Mouse (Mus musculus) layer of hippocampus, adult 2 months (tissue): ENCODE data around the gene Ubp1. TPM values are rescaled to one million over a fixed set of nuclear protein-coding genes. Genes with fewer than 3 reads are reported as not detected.
A peak's percentile ranks its signal among the peaks of the same experiment; 100 is the strongest.
"Not testable (repeated sequence)": the region's sequence is repeated elsewhere in the genome, so short reads cannot be mapped to it uniquely, and the experiment has no call there.

Experiments used
- DNase-seq, 2 experiments: peaks; one replicate each; pipeline ENCODE4 v3.0.0; 2022; ENCODE audit warnings: low spot score in 2 of 2
- H3K27ac ChIP-seq: fragments of 200-600 bp; 2 replicates; pipeline ENCODE4 v1.8.1; 2022
- H3K4me3 ChIP-seq: fragments of 200-600 bp; 2 replicates; pipeline ENCODE4 v1.8.1; 2022; ENCODE audit warnings: mild to moderate bottlenecking
- CTCF ChIP-seq: fragments of 200-600 bp; conservative IDR thresholded peaks from 2 replicates; pipeline ENCODE4 v1.8.1; 2022; ENCODE audit warnings: antibody characterized with exemption, mild to moderate bottlenecking, moderate library complexity
- long read RNA-seq, 2 experiments: library from polyadenylated mRNA; stranded (forward); transcript quantifications; one replicate each; pipeline ENCODE4 v2.0.0; 2021; ENCODE audit warnings: borderline mapping rate in 2 of 2
- total RNA-seq, 2 experiments: library from RNA; stranded (reverse); gene quantifications; 2 replicates each; pipeline ENCODE4 v1.2.3; 2021

Gene Ubp1
- 10 to 100 TPM; 77.0 to 91.3 TPM for total RNA-seq
- long read RNA-seq, experiment 1, transcript Ubp1-206 (16 exons, 1,623 nt), result major isoform, 5 of 28 reads
- long read RNA-seq, experiment 1, partial matches to known transcripts, result 5 of 28 reads
- long read RNA-seq, experiment 1, other reads (novel, unspliced or antisense), result 14 of 28 reads
- long read RNA-seq, experiment 2, transcript Ubp1-202 (17 exons, 3,850 nt), result major isoform, 5 of 33 reads
- long read RNA-seq, experiment 2, partial matches to known transcripts, result 4 of 33 reads
- long read RNA-seq, experiment 2, other reads (novel, unspliced or antisense), result 18 of 33 reads

DNA sequence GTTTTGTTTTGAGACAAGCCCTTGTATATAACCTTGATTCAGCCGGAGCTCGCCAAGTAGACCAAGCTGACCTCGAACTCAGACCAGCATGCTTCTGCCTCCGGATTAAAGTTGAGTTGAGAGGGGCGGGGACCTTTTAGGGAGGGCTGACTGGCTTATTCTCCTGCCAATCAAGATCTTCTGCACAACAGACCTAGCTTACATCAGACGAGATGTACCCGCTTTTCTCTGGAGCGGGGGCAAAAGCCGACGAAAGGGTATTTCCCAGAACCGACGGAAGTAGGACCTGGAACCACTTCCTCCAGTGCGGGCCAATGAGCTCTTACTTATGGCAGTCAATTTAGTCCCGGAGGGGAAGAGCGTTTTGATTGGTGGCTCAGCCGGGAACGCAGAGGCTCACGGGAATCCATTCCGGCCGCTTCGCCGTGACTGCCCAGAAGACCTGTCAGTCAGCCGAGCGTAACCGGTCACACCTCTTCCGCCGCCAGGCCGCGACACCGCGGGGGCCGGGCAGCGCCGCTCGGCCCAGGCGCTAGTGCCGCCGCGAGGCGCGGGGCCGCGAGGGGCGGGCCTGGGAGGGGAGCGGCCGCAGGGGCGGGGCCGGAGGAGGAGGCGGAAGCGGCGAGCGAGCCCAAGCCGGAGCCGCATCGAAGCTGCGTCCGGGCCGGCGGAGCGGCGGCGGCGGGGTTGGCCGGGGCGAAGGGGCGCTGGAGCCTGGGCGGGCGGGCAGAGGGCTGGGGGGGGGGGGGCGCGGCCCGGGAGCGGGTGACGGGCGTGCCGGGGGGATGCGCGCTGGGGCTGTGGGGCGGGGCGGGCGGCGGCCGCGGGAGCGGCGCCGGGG is at the start of gene Ubp1:
Gene Ubp1 (plus strand): TSS at position 401 of the 841 bp plus-strand sequence.
- Histone ChIP-seq H3K4me3 (peak within 1 kb of the TSS; percentile 70), H3K27ac (peak within 1 kb of the TSS; percentile 94)
- DNase-seq, result peak; percentile 93 to 98
- TF ChIP-seq CTCF, result no peak

DNA sequence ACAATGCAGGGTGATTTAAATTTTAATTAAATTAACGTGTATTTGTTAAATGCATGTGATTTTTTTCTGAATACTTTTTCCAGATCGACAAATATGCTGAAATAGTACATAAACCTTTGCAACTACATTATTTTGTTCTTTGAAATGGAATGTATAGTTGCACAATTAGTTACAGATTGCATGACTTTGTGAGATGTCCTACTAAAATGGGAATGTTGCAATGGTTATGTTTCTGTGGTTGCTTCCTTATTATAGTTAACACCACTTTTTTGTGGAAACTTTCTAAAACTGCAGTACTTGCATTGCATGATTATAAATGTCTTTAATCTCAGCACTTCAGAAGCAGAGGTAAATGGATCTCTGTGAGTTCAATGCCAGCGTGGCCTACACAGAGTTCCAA is 35.8 kb upstream of the Ubp1 start:
- Histone ChIP-seq H3K4me3 (no peak overlapping the region), H3K27ac (no peak overlapping the region)
- no peak for DNase-seq
- TF ChIP-seq CTCF, result no peak

DNA sequence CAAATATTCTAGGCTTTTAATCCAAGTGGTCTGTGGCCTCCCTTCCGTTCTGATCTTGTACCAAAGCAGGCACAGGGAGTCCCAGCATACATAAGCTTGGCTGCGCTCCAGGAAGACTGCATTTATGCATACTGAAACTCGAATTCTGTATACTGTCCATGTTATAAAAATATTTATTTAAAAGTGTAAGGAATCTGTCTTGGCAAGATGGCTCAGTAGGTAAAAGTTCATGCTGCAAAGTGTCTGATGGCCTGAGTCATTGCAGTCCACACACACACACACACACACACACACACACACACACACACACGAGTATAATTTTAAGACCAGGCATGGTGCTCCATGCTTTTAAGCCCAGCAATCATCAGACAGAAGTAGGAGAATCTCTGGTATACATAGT is 27.6 kb upstream of the Ubp1 start:
- Histone ChIP-seq H3K4me3 (no peak overlapping the region), H3K27ac (no peak overlapping the region)
- TF ChIP-seq CTCF, result no peak
- DNase-seq, result no peak

DNA sequence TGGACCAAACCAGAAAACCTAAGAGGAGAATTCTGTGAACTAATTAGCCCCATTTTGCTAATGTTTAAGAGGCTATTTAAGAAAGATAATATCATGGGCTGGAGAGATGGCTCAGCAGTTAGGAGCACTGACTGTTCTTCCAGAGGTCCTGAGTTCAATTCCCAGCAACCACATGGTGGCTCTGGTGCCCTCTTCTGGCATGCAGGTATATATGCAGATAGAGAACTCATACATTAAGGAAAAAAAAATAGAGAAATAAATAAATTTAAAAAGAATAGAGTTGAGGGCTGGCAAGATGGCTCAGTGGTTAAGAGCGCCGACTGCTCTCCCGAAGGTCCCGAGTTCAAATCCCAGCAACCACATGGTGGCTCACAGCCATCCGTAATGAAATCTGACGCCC is 26.4 kb upstream of the Ubp1 start:
- not testable (repeated sequence) for H3K27ac ChIP-seq, H3K4me3 ChIP-seq, DNase-seq
- TF ChIP-seq CTCF, result peak; percentile 70

DNA sequence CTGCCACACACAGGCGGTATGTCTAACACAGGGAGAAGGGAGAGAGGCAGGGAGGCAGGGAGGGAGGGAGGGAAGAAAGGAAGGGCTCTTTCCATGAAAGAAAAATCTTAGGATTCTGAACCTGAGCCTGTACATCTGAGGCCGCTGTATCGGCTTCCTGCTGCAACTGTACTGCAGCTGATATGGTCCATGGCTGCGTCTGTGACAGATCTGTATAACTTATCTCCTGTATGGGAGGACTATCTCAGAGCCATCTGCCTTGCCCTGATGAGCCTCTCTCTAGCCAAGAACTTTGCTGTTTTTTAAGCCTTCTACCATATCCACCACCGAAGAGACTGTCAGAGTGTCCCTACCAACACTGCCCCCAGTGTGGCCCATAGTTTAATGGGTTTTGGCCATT is 14.9 kb upstream of the Ubp1 start:
- DNase-seq, result no peak
- Histone ChIP-seq H3K27ac (no peak overlapping the region), H3K4me3 (no peak overlapping the region)
- TF ChIP-seq CTCF, result no peak

DNA sequence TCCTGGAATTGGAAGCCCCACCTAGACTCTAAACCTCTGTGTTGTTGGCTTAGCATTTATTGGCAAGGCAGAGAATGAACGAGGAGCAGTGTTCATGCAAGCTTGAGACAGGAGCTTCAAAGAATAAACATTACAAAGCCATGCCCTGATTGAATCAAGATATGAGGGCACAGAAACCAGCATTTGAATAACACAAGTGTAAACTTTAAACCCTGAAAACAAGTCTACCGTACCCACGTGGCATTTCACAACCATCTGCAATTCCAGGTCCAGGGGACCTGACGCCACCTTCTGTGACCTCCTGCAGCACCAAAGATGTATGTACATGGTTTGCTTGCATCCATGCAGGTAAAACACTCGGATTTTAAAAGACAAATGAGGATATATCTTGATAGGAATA is 8.1 kb upstream of the Ubp1 start:
- TF ChIP-seq CTCF, result no peak
- Histone ChIP-seq H3K4me3 (no peak overlapping the region), H3K27ac (no peak overlapping the region)
- DNase-seq, result no peak

DNA sequence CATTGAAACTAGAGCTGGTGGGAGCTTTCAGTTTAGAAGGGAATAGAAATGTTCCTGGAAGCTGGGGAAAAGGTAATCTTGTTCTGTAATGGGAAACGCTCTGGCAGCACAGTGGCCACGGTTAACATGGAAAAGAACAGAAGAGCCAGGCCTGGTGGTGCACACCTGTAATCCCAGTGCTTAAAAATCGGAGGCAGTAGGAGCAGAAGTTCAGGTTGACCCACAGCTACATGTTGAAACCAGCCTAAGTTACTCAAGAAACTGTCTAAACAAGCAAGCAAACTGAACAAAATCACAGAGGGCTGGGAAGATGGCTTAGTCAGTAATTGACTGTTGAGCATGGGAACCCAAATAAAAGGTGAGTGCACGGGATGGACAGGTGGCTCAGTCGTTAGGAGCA is 5.9 kb upstream of the Ubp1 start:
- DNase-seq, result no peak
- Histone ChIP-seq H3K4me3 (no peak overlapping the region), H3K27ac (no peak overlapping the region)
- no peak for TF ChIP-seq CTCF

DNA sequence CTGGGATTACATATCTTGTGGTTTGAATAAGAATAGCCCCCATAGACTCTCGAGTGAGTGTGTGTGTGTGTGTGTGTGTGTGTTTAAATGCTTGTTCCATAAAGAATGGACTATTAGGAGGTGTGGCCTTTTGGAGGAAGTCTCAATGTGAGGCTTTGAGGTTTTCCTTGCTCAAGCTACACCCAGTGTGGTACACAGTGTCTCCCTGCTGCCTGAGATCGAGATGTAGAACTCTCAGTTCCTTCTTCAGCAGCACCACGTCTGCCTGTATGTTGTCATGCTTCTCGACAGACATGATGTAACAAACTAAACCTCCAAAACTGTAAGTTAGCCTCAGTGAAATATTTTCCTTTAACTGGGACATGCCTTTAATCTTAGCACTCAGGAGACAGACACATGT is 2.1 kb upstream of the Ubp1 start:
- Histone ChIP-seq H3K4me3 (no peak overlapping the region), H3K27ac (no peak overlapping the region)
- DNase-seq, result no peak
- no peak for TF ChIP-seq CTCF

DNA sequence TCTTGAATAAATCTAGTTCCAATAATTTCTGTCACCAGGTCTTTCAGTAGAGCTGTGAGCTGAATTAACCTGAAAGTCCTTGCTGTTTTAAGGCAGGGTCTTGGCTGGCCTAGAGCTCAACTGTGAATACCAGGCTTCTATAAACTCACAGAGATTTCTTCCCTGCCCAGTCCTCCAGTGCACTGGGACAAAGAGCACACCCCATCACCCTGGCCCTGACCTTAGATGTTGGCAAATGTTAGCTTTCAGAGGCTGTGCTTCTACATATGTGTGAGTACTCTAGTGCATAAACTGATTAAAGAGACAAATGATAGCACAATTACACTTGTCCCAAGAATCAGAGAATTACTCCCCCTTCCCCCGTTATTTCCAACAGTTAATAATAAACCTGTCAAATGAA is 1.1 kb upstream of the Ubp1 start:
- Histone ChIP-seq H3K4me3 (no peak overlapping the region), H3K27ac (no peak overlapping the region; the same call in 1 of the 2 replicates)
- TF ChIP-seq CTCF, result no peak
- DNase-seq, result no peak

DNA sequence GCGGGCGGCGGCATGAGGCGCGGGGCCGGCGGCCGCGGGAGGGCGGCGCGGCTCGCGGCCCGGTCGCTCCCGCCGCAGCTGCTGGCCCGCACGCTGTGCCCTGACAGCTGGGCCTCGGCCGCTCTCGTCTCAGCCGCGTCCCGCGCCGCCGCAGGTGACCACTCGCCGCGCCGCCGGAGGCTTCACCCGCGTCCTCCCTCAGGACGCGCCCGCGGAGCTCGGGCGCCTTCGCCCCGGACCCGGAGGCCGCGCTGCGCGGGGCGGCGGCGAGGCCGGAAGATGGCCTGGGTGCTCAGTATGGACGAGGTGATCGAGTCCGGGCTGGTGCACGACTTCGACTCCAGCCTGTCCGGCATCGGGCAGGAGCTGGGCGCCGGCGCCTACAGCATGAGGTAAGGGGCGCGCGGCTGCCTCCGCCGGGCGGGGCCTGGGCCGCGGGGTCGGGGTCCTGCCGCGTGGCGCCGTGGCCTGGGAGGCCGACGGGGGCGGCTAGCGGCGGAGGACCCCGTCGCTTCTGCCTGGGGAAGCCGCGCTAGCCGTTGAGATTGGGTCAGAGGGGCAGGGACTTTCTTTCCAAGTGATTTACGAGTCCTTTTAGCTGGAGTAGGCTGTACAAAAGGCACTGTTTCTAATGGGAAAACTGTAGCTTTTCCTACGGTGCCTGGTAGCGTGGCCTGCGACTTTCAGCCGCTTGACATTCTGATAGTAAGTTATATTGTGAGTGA is 803 bp downstream of the Ubp1 start:
- no peak for TF ChIP-seq CTCF
- peak overlapping the region; percentile 70 for H3K4me3 ChIP-seq
- peak overlapping the region; percentile 84 for H3K27ac ChIP-seq
- no peak for DNase-seq

DNA sequence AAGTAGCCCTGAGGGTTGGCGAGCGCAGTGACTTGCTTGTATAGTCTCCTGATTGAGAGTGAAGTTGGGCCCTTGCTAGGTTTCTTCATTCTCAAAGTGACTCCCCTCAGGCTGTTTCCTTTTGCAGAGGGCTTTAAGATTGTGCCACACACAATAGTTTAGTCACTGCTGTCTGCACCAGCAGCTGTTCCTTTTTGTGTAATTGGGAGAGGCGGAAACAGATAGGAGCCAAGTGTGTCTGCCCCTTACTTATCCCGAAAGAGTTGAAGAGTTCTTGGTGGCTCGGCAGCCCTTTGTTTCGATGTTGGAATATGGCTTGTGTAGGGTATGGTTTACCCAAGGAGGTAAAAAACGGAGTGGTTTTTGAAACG is 1.4 kb downstream of the Ubp1 start:
- peak overlapping the region; percentile 84 for H3K27ac ChIP-seq
- TF ChIP-seq CTCF, result no peak
- no peak for DNase-seq
- H3K4me3 ChIP-seq, result peak overlapping the region; percentile 70

DNA sequence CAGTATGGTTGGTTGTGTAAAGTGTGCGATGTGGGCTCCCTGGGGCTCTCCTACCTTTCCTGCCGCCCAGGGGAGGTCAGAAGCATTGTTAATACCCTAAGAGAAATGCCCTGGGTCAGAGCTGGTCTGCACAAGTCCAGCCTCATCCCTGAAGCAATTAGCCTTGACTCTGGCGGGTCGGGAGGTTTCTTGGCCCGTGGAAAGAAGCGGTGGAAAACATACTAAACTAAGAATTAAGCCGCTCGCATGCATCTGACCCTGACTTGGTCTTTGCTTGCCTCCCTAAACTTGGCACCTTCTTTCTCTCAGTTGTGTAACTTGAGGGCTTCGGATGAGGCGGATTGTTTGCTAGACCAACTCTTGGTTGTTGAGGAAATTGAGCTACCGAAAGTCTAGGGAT is 1.8 kb downstream of the Ubp1 start:
- peak overlapping the region; percentile 70 for H3K4me3 ChIP-seq
- no peak for TF ChIP-seq CTCF
- DNase-seq, result no peak
- H3K27ac ChIP-seq, result 0 out of 2 replicates have a peak overlapping the region, but pooled peaks have one; percentile 84

DNA sequence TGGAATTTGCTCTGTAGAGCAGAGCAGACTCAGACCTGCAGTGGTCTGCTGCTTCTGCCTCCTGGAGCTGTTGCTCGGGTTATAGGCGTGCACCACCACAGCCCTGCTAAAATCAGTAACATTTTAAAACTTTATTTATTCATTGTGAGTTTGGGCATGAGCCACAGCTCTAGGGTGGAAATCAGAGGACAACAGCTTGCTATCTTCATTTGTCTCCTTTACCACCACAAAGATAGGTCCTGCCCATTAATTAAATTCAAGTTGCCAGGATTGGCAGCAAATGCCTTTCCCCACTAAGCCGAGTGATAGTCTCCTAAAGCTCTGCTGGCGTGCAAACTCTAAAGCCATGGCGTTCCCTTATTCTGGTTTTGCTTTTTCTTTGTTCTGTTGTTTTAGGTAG is 4.9 kb downstream of the Ubp1 start:
- no peak overlapping the region for H3K4me3 ChIP-seq
- DNase-seq, result no peak
- H3K27ac ChIP-seq, result no peak overlapping the region; the same call in 1 of the 2 replicates
- no peak for TF ChIP-seq CTCF
